Mouse (Mus musculus) midbrain, postnatal 0 days (tissue): ENCODE data around the gene Cd207. TPM values are rescaled to one million over a fixed set of nuclear protein-coding genes. Genes with fewer than 3 reads are reported as not detected.

Source experiments
- ATAC-seq: fragments of 200-750 bp; cut with Nextera tagmentation; 2 replicates; pipeline ENCODE4 v1.8.0; 2017; ENCODE audit warnings: moderate number of reproducible peaks, mild to moderate bottlenecking, moderate TSS enrichment, moderate library complexity; ENCODE audit not compliant: low FRiP score
- DNase-seq: peaks from one replicate; pipeline ENCODE4 v3.0.0-alpha.2; 2015; ENCODE audit warnings: low spot score
- H3K27ac ChIP-seq: fragments of 300-500 bp; sonication (generic); 2 replicates; pipeline ENCODE4 v1.5.1; 2014; ENCODE audit warnings: low read depth, mild to moderate bottlenecking, low read length, mixed read lengths
- H3K27me3 ChIP-seq: fragments of 300-500 bp; sonication (generic); 2 replicates; pipeline ENCODE4 v1.6.1; 2014; ENCODE audit warnings: low read length, control low read depth, mixed read lengths; ENCODE audit not compliant: insufficient read depth
- H3K36me3 ChIP-seq: fragments of 300-500 bp; sonication (generic); 2 replicates; pipeline ENCODE4 v1.6.1; 2014; ENCODE audit warnings: low read length, control low read depth, mixed read lengths; ENCODE audit not compliant: insufficient read depth
- H3K4me1 ChIP-seq: fragments of 300-500 bp; sonication (generic); 2 replicates; pipeline ENCODE4 v1.6.1; 2014; ENCODE audit warnings: mild to moderate bottlenecking, control low read depth, antibody characterized with exemption, low read length, mixed read lengths; ENCODE audit not compliant: insufficient read depth
- H3K4me2 ChIP-seq: fragments of 300-500 bp; sonication (generic); 2 replicates; pipeline ENCODE4 v1.6.1; 2014; ENCODE audit warnings: low read depth, mild to moderate bottlenecking, low read length, mixed read lengths; ENCODE audit not compliant: poor library complexity, severe bottlenecking
- H3K4me3 ChIP-seq: fragments of 300-500 bp; sonication (generic); 2 replicates; pipeline ENCODE4 v1.5.1; 2014; ENCODE audit warnings: low read depth, mild to moderate bottlenecking, low read length, moderate library complexity
- H3K9ac ChIP-seq: fragments of 300-500 bp; sonication (generic); replicated peaks from 2 replicates; pipeline ENCODE4 v1.6.1; 2014; ENCODE audit warnings: mild to moderate bottlenecking, low read length, moderate library complexity, mixed read lengths; ENCODE audit not compliant: poor library complexity, severe bottlenecking
- H3K9me3 ChIP-seq: fragments of 300-500 bp; sonication (generic); 2 replicates; pipeline ENCODE4 v1.6.1; 2016; ENCODE audit warnings: low read length, control low read depth
- CTCF ChIP-seq: IDR thresholded peaks from 2 replicates; pipeline ENCODE4 v1.5.1; 2016; ENCODE audit warnings: antibody characterized with exemption, mild to moderate bottlenecking
- WGBS: fragments of 180-500 bp; shearing (Covaris S2); extraction: QIAGEN DNeasy Blood & Tissue Kit; methylation state at CpG from one replicate; pipeline ENCODE4 v1.1.7; 2014; 5-methylcytosine and 5-hydroxymethylcytosine counted together
- polyA plus RNA-seq: library from polyadenylated mRNA; unstranded; fragments of >200 nt; fragmentation: Nextera tagmentation; extraction: Ambion mirVana; gene quantifications from 2 replicates; pipeline ENCODE4 v1.2.1, GENCODE M21; 2015
- total RNA-seq: library from RNA; depleted of rRNA; stranded (reverse); fragments of >200 nt; gene quantifications from 2 replicates; pipeline ENCODE4 v1.2.3, GENCODE M21; 2014

Gene Cd207
- total and polyA plus RNA-seq, 2 experiments from 2014 or later, result 0.16 TPM; not detected in 1

- Histone ChIP-seq H3K27me3 (peaks cover 95% of the 10 kb centered on the region), H3K4me2 (peak overlapping the region; percentile 45), H3K4me1 (peaks cover 4% of the 10 kb centered on the region; the same call in 1 of the 2 replicates), H3K4me3 (peak overlapping the region; percentile 25; the same call in 1 of the 2 replicates), H3K9me3 (no peaks in the 10 kb centered on the region), H3K9ac (no peak overlapping the region), H3K27ac (no peak overlapping the region), H3K36me3 (no peaks in the 10 kb centered on the region)
- no peak for ATAC-seq
- no peak for TF ChIP-seq CTCF
- WGBS, result 1% methylated on average over 29 of the region's 32 CpGs
- no peak for DNase-seq
Observed at GRCm38 (mm10) chr6:83710361-83711066, 32.9 kb upstream of the Cd207 start.

- H3K36me3 ChIP-seq, result no peaks in the 10 kb centered on the region
- H3K27me3 ChIP-seq, result peaks cover 92% of the 10 kb centered on the region
- ATAC-seq (no peak), DNase-seq (no peak)
- H3K9me3 ChIP-seq, result no peaks in the 10 kb centered on the region
- no peak for TF ChIP-seq CTCF
- no peak overlapping the region for H3K4me3 ChIP-seq
- no peak overlapping the region for H3K27ac ChIP-seq
- H3K4me2 ChIP-seq, result no peak overlapping the region
- WGBS, result 6% methylated on average over 6 of the region's 6 CpGs
- no peak overlapping the region for H3K9ac ChIP-seq
- H3K4me1 ChIP-seq, result peaks cover 4% of the 10 kb centered on the region; the same call in 1 of the 2 replicates
Observed at GRCm38 (mm10) chr6:83707738-83708510, 30.3 kb upstream of the Cd207 start.

DNA sequence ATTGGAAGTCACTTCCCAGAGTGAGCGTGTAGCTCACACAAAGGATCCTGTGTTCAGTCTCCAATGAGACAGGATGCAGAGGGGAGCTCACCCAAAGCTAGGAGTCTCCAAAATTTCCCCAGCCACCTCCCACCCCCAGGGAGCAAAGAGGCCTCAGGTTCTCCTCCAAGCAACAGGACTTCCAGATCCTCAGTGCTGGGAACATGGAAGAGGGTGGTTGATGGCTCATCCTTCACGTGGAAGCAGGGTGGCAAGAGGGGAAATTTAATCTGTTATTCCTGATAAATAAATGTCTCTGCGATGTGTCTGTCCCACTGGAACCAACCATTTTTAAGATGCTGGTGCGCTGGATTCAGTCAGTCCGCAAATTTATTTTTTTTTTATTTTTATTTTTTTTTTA is 27.0 kb upstream of the Cd207 start:
- peaks cover 88% of the 10 kb centered on the region for H3K27me3 ChIP-seq
- no peak for DNase-seq
- H3K36me3 ChIP-seq, result no peaks in the 10 kb centered on the region
- TF ChIP-seq CTCF, result no peak
- 16% methylated on average over 5 of the region's 5 CpGs for WGBS
- H3K9ac ChIP-seq, result no peak overlapping the region
- H3K27ac ChIP-seq, result no peak overlapping the region
- no peak for ATAC-seq
- H3K4me1 ChIP-seq, result no peaks in the 10 kb centered on the region
- H3K4me2 ChIP-seq, result no peak overlapping the region
- no peaks in the 10 kb centered on the region for H3K9me3 ChIP-seq
- H3K4me3 ChIP-seq, result no peak overlapping the region

- Histone ChIP-seq H3K4me2 (no peak overlapping the region), H3K36me3 (no peaks in the 10 kb centered on the region), H3K27me3 (peaks cover 88% of the 10 kb centered on the region), H3K4me3 (no peak overlapping the region), H3K27ac (no peak overlapping the region), H3K9me3 (no peaks in the 10 kb centered on the region), H3K4me1 (no peaks in the 10 kb centered on the region), H3K9ac (no peak overlapping the region)
- TF ChIP-seq CTCF, result no peak
- ATAC-seq (no peak), DNase-seq (no peak)
- WGBS, result 18% methylated on average over 1 of the region's 1 CpGs
Observed at GRCm38 (mm10) chr6:83704294-83704693, 26.6 kb upstream of the Cd207 start.

- WGBS, result under 1% methylated on average over 10 of the region's 10 CpGs
Observed at GRCm38 (mm10) chr6:83703722-83704078, 26.0 kb upstream of the Cd207 start.

More at GRCm38 (mm10) chr6:83703722-83704078, 26.0 kb upstream of the Cd207 start:
- ATAC-seq (no peak), DNase-seq (no peak)
- no peak overlapping the region for H3K4me2 ChIP-seq
- peaks cover 88% of the 10 kb centered on the region for H3K27me3 ChIP-seq
- H3K27ac ChIP-seq, result no peak overlapping the region
- H3K4me3 ChIP-seq, result no peak overlapping the region
- no peak overlapping the region for H3K9ac ChIP-seq
- TF ChIP-seq CTCF, result no peak
- H3K36me3 ChIP-seq, result no peaks in the 10 kb centered on the region
- H3K9me3 ChIP-seq, result no peaks in the 10 kb centered on the region
- no peaks in the 10 kb centered on the region for H3K4me1 ChIP-seq
